Mouse (Mus musculus) midbrain, embryonic 14.5 days (tissue): Measurements from ENCODE around the gene Car3. TPM values are rescaled to one million over a fixed set of nuclear protein-coding genes. Genes with fewer than 3 reads are reported as not detected.

Experiments
- ATAC-seq: fragments of 200-750 bp; cut with Nextera tagmentation; 2 replicates; pipeline ENCODE4 v1.8.0; 2017; ENCODE audit warnings: moderate number of reproducible peaks, moderate library complexity; ENCODE audit not compliant: low FRiP score, low TSS enrichment
- DNase-seq: peaks from one replicate; pipeline ENCODE4 v3.0.0-alpha.2; 2015
- H3K27ac ChIP-seq: fragments of 300-500 bp; sonication (generic); replicated peaks from 2 replicates; pipeline ENCODE4 v1.5.1; 2014; ENCODE audit warnings: mild to moderate bottlenecking, low read depth, low read length, moderate library complexity
- H3K27me3 ChIP-seq: fragments of 300-500 bp; sonication (generic); 2 replicates; pipeline ENCODE4 v1.6.1; 2014; ENCODE audit warnings: low read length, control low read depth, mixed read lengths; ENCODE audit not compliant: control insufficient read depth, insufficient read depth
- H3K36me3 ChIP-seq: fragments of 300-500 bp; sonication (generic); 2 replicates; pipeline ENCODE4 v1.6.1; 2014; ENCODE audit warnings: low read length, control low read depth; ENCODE audit not compliant: control insufficient read depth, insufficient read depth
- H3K4me1 ChIP-seq: fragments of 300-500 bp; sonication (generic); 2 replicates; pipeline ENCODE4 v1.6.1; 2014; ENCODE audit warnings: mild to moderate bottlenecking, antibody characterized with exemption, low read length, control low read depth; ENCODE audit not compliant: control insufficient read depth, insufficient read depth
- H3K4me2 ChIP-seq: fragments of 300-500 bp; sonication (generic); 2 replicates; pipeline ENCODE4 v1.6.1; 2014; ENCODE audit warnings: mild to moderate bottlenecking, low read length, moderate library complexity
- H3K4me3 ChIP-seq: fragments of 300-500 bp; sonication (generic); replicated peaks from 2 replicates; pipeline ENCODE4 v1.5.1; 2014; ENCODE audit warnings: low read depth, low read length
- H3K9ac ChIP-seq: fragments of 300-500 bp; sonication (generic); replicated peaks from 2 replicates; pipeline ENCODE4 v1.6.1; 2014; ENCODE audit warnings: mild to moderate bottlenecking, low read length, moderate library complexity
- H3K9me3 ChIP-seq: fragments of 300-500 bp; sonication (generic); 2 replicates; pipeline ENCODE4 v1.6.1; 2016; ENCODE audit warnings: low read length, control low read depth, mixed read lengths; ENCODE audit not compliant: control insufficient read depth
- WGBS: fragments of 180-500 bp; shearing (Covaris S2); extraction: QIAGEN DNeasy Blood & Tissue Kit; methylation state at CpG from one replicate; pipeline ENCODE4 v1.1.7; 2014; 5-methylcytosine and 5-hydroxymethylcytosine counted together
- polyA plus RNA-seq: library from polyadenylated mRNA; unstranded; fragments of >200 nt; fragmentation: Nextera tagmentation; extraction: Ambion mirVana; gene quantifications from 2 replicates; pipeline ENCODE4 v1.2.1, GENCODE M21; 2014

The Car3 gene
- polyA plus RNA-seq, 1 experiment from 2014 or later, result 1.8 TPM

DNA sequence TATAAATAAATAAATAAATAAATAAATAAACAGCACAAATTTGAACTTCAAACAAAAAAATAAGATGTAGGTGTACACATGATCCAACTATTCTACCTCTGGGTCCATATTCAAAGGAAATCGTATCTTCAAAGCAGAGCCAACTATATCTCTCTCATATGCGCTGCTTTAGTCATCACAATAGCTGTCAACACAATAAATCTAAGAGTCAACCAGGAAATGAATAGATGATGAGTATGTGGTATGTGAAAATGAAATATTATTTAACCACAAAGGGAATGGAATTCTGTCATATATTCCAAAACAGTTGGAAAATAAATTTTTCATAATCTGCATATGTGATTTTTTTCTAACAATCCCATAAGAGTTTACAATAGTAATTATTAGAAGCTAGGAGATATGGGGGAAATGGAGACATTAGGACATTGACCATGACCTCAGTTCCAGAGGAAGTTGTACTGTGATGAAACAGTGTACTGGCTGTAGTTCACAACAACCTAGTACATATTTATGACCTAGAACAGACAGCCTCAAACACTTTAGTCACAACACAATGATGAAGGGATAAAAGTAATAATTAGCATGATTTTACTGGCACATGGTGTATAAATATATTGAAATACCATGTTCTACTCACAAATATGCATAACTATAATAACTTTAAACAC is 14.6 kb upstream of the Car3 start:
- 92% methylated on average over 2 of the region's 2 CpGs for WGBS
- no peak overlapping the region for H3K4me3 ChIP-seq
- no peaks in the 10 kb centered on the region for H3K9me3 ChIP-seq
- ATAC-seq, result no peak
- DNase-seq, result no peak
- no peak overlapping the region for H3K4me2 ChIP-seq
- H3K36me3 ChIP-seq, result no peaks in the 10 kb centered on the region
- no peaks in the 10 kb centered on the region for H3K27me3 ChIP-seq
- no peak overlapping the region for H3K9ac ChIP-seq
- no peak overlapping the region for H3K27ac ChIP-seq
- H3K4me1 ChIP-seq, result no peaks in the 10 kb centered on the region

DNA sequence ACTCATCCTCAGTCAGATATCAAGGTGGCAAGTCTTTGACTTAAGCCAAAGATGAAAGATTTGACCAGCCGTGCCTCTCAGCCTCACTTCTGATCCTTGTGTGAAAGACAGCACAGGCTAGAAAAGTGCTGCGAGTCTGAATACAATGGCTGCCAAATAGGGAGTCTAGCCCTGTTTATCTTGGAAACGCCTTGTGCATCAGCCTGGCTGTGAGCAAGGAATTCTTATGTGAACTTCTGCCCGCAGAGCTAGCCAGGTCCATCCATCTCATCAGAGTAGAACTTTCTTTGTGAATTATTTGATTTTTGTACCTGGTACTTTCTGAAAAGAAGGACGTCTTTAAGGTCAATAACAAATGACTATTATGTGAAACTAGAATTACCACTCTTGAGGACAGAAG is 9.3 kb upstream of the Car3 start:
- DNase-seq, result no peak
- Histone ChIP-seq H3K4me2 (no peak overlapping the region), H3K27ac (no peak overlapping the region), H3K36me3 (no peaks in the 10 kb centered on the region), H3K4me3 (no peak overlapping the region), H3K9me3 (no peaks in the 10 kb centered on the region), H3K27me3 (no peaks in the 10 kb centered on the region), H3K4me1 (no peaks in the 10 kb centered on the region), H3K9ac (no peak overlapping the region)
- 67% methylated on average over 5 of the region's 5 CpGs for WGBS
- ATAC-seq, result no peak

GRCm38 (mm10) chr3:14854446-14854845 is 8.9 kb upstream of the Car3 start:
- Histone ChIP-seq H3K4me2 (no peak overlapping the region), H3K27ac (no peak overlapping the region), H3K4me3 (no peak overlapping the region), H3K27me3 (no peaks in the 10 kb centered on the region), H3K9ac (no peak overlapping the region), H3K4me1 (no peaks in the 10 kb centered on the region), H3K36me3 (no peaks in the 10 kb centered on the region), H3K9me3 (no peaks in the 10 kb centered on the region)
- no peak for ATAC-seq
- DNase-seq, result no peak
- 80% methylated on average over 1 of the region's 1 CpGs for whole genome bisulfite sequencing

- Histone ChIP-seq H3K9ac (no peak overlapping the region), H3K4me2 (no peak overlapping the region), H3K36me3 (no peaks in the 10 kb centered on the region), H3K4me1 (peaks cover under 1% of the 10 kb centered on the region; the same call in 1 of the 2 replicates), H3K4me3 (no peak overlapping the region), H3K27me3 (no peaks in the 10 kb centered on the region), H3K27ac (no peak overlapping the region), H3K9me3 (no peaks in the 10 kb centered on the region)
- DNase-seq (no peak), ATAC-seq (no peak)
- WGBS, result 87% methylated on average over 3 of the region's 3 CpGs
Measured at GRCm38 (mm10) chr3:14857874-14858273, 5.4 kb upstream of the Car3 start.

DNA sequence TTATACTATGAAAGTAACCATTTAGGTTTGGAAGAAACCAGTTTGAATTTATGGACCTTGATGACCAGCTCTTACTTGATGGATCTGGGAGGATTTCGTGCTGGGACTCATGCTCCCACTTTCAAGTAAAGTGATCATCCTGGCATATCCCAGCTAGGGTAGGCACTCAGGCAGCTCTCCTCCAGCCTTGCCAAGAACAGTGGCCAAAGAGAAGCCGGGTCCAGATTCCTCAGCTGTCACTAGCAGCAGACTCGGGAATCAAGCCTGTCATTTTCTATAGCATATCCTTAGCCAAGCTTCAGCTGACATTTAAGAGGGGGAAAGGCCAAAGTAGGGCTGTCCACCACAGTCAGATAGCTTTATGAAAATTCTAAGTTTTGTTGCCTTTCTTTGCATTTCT is 3.0 kb upstream of the Car3 start:
- Histone ChIP-seq H3K27me3 (no peaks in the 10 kb centered on the region), H3K4me2 (no peak overlapping the region), H3K9me3 (no peaks in the 10 kb centered on the region), H3K27ac (no peak overlapping the region), H3K9ac (no peak overlapping the region), H3K4me3 (no peak overlapping the region), H3K4me1 (peaks cover 6% of the 10 kb centered on the region; the same call in 1 of the 2 replicates), H3K36me3 (no peaks in the 10 kb centered on the region)
- 72% methylated on average over 3 of the region's 3 CpGs for WGBS
- ATAC-seq, result no peak
- DNase-seq, result no peak

DNA sequence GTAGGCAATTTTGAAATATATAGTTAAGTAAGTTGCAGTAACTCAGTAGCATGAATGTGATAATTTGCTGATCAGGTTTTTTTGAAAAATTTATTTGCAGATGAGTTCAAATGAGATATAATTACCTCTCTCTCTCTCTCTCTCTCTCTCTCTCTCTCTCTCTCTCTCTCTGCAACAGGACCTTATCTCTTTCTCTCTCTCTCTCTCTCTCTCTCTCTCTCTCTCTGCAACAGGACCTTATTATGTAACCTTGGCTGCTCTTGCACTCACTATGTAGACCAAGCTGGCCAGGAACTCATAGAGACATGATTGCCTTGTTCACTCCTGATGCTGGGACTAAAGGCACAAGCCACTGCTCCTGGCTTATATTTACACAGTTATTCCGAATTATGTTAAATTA is 2.1 kb upstream of the Car3 start:
- Histone ChIP-seq H3K4me2 (no peak overlapping the region), H3K27me3 (no peaks in the 10 kb centered on the region), H3K4me3 (no peak overlapping the region), H3K4me1 (peaks cover 6% of the 10 kb centered on the region; the same call in 1 of the 2 replicates), H3K36me3 (no peaks in the 10 kb centered on the region), H3K27ac (no peak overlapping the region), H3K9ac (no peak overlapping the region), H3K9me3 (no peaks in the 10 kb centered on the region)
- DNase-seq (no peak), ATAC-seq (no peak)
- 83% methylated on average over 1 of the region's 1 CpGs for WGBS

DNA sequence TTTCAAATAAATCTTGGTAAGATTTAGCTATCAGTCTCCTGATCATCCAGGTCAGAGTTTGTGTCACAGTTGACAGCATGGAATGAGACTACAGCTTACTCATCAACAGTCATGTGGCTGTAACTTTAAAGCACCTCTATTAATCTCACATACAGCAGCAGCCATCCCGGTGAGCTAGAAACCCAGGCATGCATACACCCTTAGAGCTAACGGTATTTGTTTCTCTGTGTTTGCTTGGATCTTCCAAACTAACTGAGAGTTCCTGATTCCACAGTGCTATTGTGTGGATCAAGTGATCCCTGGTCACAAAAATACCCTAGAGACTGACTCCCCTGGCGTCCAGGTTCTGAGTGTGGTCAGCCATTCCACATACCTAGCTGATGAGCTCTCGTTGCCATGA is 1.5 kb upstream of the Car3 start:
- H3K9ac ChIP-seq, result no peak overlapping the region
- peak; percentile 19 for DNase-seq

DNA sequence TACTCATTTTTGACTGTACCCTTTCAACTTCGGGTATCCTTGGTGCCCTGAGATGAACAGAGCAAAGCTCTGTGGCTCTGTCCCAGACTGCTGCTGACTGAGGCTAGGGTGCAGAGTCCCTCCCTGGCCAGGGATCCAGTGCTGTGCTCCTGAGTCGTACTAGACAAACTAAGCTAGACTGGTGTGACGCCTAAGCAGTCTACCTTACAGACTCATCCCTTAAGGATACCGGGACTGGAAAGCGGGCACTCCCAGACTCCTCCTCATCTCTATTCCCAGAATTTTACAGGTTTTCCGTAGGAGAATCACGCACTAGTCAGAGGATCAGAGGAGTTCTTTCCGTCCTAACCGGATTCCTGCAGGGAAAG is 674 bp upstream of the Car3 start:
- H3K9me3 ChIP-seq, result no peaks in the 10 kb centered on the region
- H3K27me3 ChIP-seq, result no peaks in the 10 kb centered on the region
- peak; percentile 56 for DNase-seq
- peaks cover 6% of the 10 kb centered on the region; the same call in 1 of the 2 replicates for H3K4me1 ChIP-seq
- peak; percentile 77 for ATAC-seq
- peak overlapping the region; percentile 42 for H3K4me3 ChIP-seq
- peak overlapping the region; percentile 85 for H3K4me2 ChIP-seq
- H3K9ac ChIP-seq, result peak overlapping the region; percentile 55
- no peaks in the 10 kb centered on the region for H3K36me3 ChIP-seq
- 1% methylated on average over 9 of the region's 9 CpGs for WGBS
- H3K27ac ChIP-seq, result no peak overlapping the region

More for the DNA sequence above, 1.5 kb upstream of the Car3 start:
- Histone ChIP-seq H3K4me1 (peaks cover 6% of the 10 kb centered on the region; the same call in 1 of the 2 replicates), H3K36me3 (no peaks in the 10 kb centered on the region), H3K27me3 (no peaks in the 10 kb centered on the region), H3K4me3 (peak overlapping the region; percentile 42; the same call in 1 of the 2 replicates), H3K27ac (no peak overlapping the region), H3K9me3 (no peaks in the 10 kb centered on the region), H3K4me2 (peak overlapping the region; percentile 85)
- 4% methylated on average over 4 of the region's 4 CpGs for WGBS
- no peak for ATAC-seq

GRCm38 (mm10) chr3:14863922-14864321 is 610 bp downstream of the Car3 start:
- WGBS, result 92% methylated on average over 2 of the region's 2 CpGs
- Histone ChIP-seq H3K27ac (no peak overlapping the region), H3K9ac (no peak overlapping the region), H3K4me3 (no peak overlapping the region), H3K9me3 (no peaks in the 10 kb centered on the region), H3K4me1 (peaks cover 6% of the 10 kb centered on the region; the same call in 1 of the 2 replicates), H3K36me3 (no peaks in the 10 kb centered on the region), H3K27me3 (no peaks in the 10 kb centered on the region), H3K4me2 (no peak overlapping the region)
- DNase-seq (no peak), ATAC-seq (no peak)
